Mouse (Mus musculus) ES-E14 (cell line): ENCODE data around the gene Tbc1d19. TPM values are rescaled to one million over a fixed set of nuclear protein-coding genes. Genes with fewer than 3 reads are reported as not detected.

ENCODE experiments used
- DNase-seq: peaks from one replicate; pipeline ENCODE4 v3.0.0-alpha.2; 2013; ENCODE audit warnings: low read depth, low spot score
- H3K27ac ChIP-seq: 2 replicates; pipeline ENCODE4 v1.5.1; 2012; ENCODE audit warnings: low read depth, mild to moderate bottlenecking, low read length, moderate library complexity, mixed read lengths; ENCODE audit not compliant: poor library complexity, insufficient read depth, severe bottlenecking
- H3K36me3 ChIP-seq: 2 replicates; pipeline ENCODE4 v1.6.1; 2012; ENCODE audit warnings: mild to moderate bottlenecking, low read length, moderate library complexity, mixed read lengths; ENCODE audit not compliant: control insufficient read depth, poor library complexity, insufficient read depth, severe bottlenecking
- H3K4me1 ChIP-seq, 2 experiments: fragments of 150-350 bp in 1 of 2; sonication (generic) in 1 of 2; 2 replicates each; pipeline ENCODE4 v1.6.1; 2012; ENCODE audit warnings: low read length in 2 of 2, mild to moderate bottlenecking in 1 of 2, mixed read lengths in 1 of 2; ENCODE audit not compliant: control insufficient read depth in 2 of 2, insufficient read depth in 2 of 2, poor library complexity in 1 of 2
- H3K4me3 ChIP-seq, 2 experiments: fragments of 150-350 bp in 1 of 2; sonication (generic) in 1 of 2; 2 replicates each; pipeline ENCODE4 v1.5.1; 2012; ENCODE audit warnings: low read length in 2 of 2, low read depth in 1 of 2, mild to moderate bottlenecking in 1 of 2, mixed read lengths in 1 of 2; ENCODE audit not compliant: insufficient read depth in 1 of 2, poor library complexity in 1 of 2, severe bottlenecking in 1 of 2
- H3K9ac ChIP-seq: 2 replicates; pipeline ENCODE4 v1.6.1; 2012; ENCODE audit warnings: low read depth, mild to moderate bottlenecking, low read length, mixed read lengths; ENCODE audit not compliant: poor library complexity, insufficient read depth, severe bottlenecking
- H3K9me3 ChIP-seq: fragments of 150-350 bp; sonication (generic); 2 replicates; pipeline ENCODE4 v1.6.1; 2012; ENCODE audit warnings: low read depth, mild to moderate bottlenecking, low read length; ENCODE audit not compliant: control insufficient read depth, insufficient read depth
- CHD2 ChIP-seq: IDR thresholded peaks from 2 replicates; pipeline ENCODE4 v1.6.1; 2014; ENCODE audit warnings: mild to moderate bottlenecking, low read depth, low read length, inconsistent platforms
- HCFC1 ChIP-seq: IDR thresholded peaks from 2 replicates; pipeline ENCODE4 v1.6.1; 2012; ENCODE audit warnings: low read length, inconsistent platforms, borderline replicate concordance; ENCODE audit not compliant: insufficient read depth
- MAFK ChIP-seq: IDR thresholded peaks from 2 replicates; pipeline ENCODE4 v1.6.1; 2014; ENCODE audit warnings: mild to moderate bottlenecking, low read depth, low read length, inconsistent platforms; ENCODE audit not compliant: insufficient read depth
- ZC3H11A ChIP-seq: IDR thresholded peaks from 2 replicates; pipeline ENCODE4 v1.6.1; 2012; ENCODE audit warnings: low read depth, mild to moderate bottlenecking, inconsistent platforms, low read length, borderline replicate concordance
- ZNF384 ChIP-seq: IDR thresholded peaks from 2 replicates; pipeline ENCODE4 v1.6.1; 2012; ENCODE audit warnings: low read depth, low read length, inconsistent platforms
- in situ Hi-C, 2 experiments: fragments of 600-800 bp; cut with MboI; formaldehyde crosslinking; loops; one replicate each; pipeline ENCODE4 v1.15.1; 2025; ENCODE audit warnings: low sequenced_read_pairs in 2 of 2, inconsistent platforms in 1 of 2; ENCODE audit not compliant: unreplicated experiment in 2 of 2
- total RNA-seq: library from RNA; depleted of rRNA; stranded (reverse); fragments of 300-350 nt; gene quantifications from 2 replicates; pipeline ENCODE4 v1.2.3, GENCODE M21; 2012

Gene Tbc1d19
- total RNA-seq, 1 experiment = 19.2 TPM

DNA sequence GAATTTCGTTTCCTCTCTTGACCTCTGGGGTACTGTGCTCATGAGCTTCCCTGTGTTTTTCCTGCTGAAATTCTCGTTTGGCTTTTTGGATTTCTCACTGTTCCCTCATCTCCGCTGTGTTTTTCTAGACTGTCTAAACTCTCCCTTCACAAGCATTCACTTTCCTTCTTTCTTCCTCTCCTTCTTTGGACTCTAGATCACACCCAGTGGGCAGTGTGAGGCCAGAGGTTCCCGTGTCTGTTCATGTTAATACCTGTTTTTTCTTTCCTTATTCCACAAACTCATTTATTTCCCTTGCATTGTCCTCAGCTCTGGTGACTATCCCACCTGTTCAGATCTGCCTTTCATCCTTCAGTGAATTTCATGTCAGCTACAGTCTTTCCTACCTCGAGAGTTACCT lies 55.7 kb downstream of the Tbc1d19 start:
- in situ Hi-C loops = no loop called here
- no peaks in the 10 kb centered on the region; a peak in 1 of 4 replicates for H3K4me1 ChIP-seq
- no peaks in the 10 kb centered on the region for H3K9me3 ChIP-seq
- no peak overlapping the region for H3K27ac ChIP-seq
- no peak overlapping the region for H3K4me3 ChIP-seq
- no peaks in the 10 kb centered on the region for H3K36me3 ChIP-seq
- no peak for DNase-seq
- no peak overlapping the region for H3K9ac ChIP-seq
- TF ChIP-seq ZNF384 = no peak
- TF ChIP-seq MAFK = no peak
- no peak for TF ChIP-seq HCFC1
- TF ChIP-seq ZC3H11A = no peak
- no peak for TF ChIP-seq CHD2

DNA sequence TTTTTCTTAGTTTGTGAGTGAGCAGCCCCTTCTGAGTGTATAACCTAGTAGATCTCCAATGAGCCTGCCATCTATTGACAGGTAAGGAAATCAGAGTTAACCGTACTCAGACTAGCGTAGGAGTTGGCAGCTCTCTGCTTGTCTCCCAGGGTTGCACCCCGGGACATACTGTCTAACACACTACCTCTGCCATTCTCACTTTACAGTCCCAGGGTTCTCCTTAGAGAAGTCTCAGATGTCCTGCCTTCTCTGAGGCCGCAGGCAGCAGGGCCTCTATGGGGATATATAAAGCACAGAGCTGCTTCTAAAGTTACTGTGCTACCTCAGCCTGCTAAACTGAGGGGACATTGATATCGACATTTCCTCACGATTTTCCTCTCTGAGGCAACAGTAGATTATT lies 56.6 kb downstream of the Tbc1d19 start:
- no peak overlapping the region for H3K27ac ChIP-seq
- no peaks in the 10 kb centered on the region for H3K36me3 ChIP-seq
- TF ChIP-seq MAFK = no peak
- TF ChIP-seq CHD2 = no peak
- TF ChIP-seq HCFC1 = no peak
- in situ Hi-C loops = no loop called here
- DNase-seq = no peak
- H3K9me3 ChIP-seq = no peaks in the 10 kb centered on the region
- no peak overlapping the region for H3K9ac ChIP-seq
- no peak overlapping the region for H3K4me3 ChIP-seq
- H3K4me1 ChIP-seq = no peaks in the 10 kb centered on the region; a peak in 1 of 4 replicates

DNA sequence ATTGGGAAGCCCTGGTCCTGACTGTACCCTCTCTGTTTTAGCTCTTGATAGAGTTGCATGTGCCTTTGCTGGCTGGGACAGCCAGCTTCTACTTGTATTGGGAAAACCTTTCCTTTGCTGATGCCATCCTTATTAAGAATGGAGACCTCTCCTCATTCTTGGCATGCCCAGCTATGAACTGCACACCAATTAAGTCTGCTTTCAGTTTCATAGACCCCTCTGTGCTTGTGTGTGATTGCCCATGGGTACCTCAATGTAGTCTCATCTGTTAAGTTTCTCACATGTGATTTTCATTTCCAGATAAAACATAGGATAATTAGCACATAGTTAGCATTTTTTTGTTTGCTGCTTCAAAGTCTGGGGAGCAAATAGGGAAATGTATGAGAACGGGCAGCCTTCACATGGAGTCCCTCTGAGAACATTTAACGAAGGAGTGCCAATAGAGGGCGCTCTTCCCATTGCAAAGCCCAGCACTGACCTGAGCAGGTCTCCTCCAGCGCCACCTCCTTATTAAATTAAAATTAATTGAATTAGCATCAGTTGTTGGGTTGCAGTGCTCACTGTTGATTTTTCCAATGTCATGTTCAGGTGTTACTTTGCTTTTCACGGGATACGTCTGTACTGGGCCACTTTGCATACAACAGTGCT lies 62.4 kb downstream of the Tbc1d19 start:
- Histone ChIP-seq H3K9me3 (no peaks in the 10 kb centered on the region), H3K4me3 (no peak overlapping the region), H3K4me1 (no peaks in the 10 kb centered on the region), H3K36me3 (no peaks in the 10 kb centered on the region), H3K27ac (no peak overlapping the region), H3K9ac (no peak overlapping the region)
- peak; percentile 21 for DNase-seq
- TF ChIP-seq HCFC1 (no peak), ZC3H11A (peak; percentile 58; the same call in 1 of the 2 replicates)
- in situ Hi-C loops = loop anchor here in 1 of 2 experiments (10.0 kb wide), 1 partner anchor 243 kb away; no protein-coding TSS in a partner anchor

DNA sequence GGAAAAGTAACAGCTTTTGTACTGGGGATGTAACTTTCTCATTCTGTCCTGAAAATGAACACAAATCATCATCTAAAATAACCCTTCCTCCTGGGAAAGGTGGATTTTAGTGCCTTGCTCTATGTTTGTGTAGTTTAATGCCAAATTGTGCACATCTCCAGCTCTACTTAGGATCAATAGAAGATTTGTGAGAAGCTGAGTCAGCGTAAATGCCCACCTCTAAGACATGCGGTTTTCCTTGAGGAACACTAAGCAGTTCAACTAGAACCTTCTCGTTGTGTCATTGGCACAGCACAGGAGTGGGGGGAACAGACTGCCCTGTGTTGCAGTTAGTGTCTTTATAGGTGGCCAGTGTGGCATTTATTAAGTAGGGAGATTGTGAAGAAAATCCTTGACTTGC lies 65.6 kb downstream of the Tbc1d19 start:
- Histone ChIP-seq H3K36me3 (no peaks in the 10 kb centered on the region), H3K4me1 (no peaks in the 10 kb centered on the region), H3K9me3 (no peaks in the 10 kb centered on the region), H3K4me3 (no peak overlapping the region), H3K9ac (no peak overlapping the region), H3K27ac (no peak overlapping the region)
- TF ChIP-seq MAFK (peak; percentile 82), HCFC1 (no peak)
- no peak for DNase-seq
- in situ Hi-C loops = loop anchor here in 1 of 2 experiments (10.0 kb wide), 1 partner anchor 240 kb away; no protein-coding TSS in a partner anchor

DNA sequence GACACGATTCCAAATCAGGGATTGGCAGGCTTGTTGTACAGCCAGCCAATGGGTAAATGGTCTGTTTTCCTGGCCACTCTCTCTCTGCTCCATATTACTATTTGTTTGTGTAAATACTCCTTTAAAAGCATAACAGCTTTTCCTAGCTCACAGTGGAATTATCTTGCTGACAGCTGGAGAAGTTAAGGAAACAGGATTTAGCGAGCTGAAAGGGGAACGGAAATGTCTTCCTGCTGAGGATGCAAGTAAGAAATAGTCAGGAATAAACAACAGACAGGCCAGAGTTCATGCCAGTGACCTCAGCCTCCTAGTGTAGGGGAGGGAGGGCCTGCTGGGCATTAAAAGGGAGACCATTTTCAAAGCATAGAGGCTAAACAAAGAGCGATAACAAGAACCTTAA lies 71.3 kb downstream of the Tbc1d19 start:
- Histone ChIP-seq H3K9me3 (no peaks in the 10 kb centered on the region), H3K9ac (no peak overlapping the region), H3K4me1 (no peaks in the 10 kb centered on the region), H3K36me3 (no peaks in the 10 kb centered on the region), H3K4me3 (no peak overlapping the region), H3K27ac (no peak overlapping the region)
- in situ Hi-C loops = no loop called here
- no peak for DNase-seq
- TF ChIP-seq MAFK (no peak), HCFC1 (no peak), ZC3H11A (no peak), CHD2 (no peak), ZNF384 (no peak)
